Mouse (Mus musculus) frontal cortex, postnatal 14 days (tissue): ENCODE measurements around the gene Chmp2b.

Experiments
- DNase-seq, 2 experiments: peaks; one replicate each; pipeline ENCODE4 v3.0.0; 2022; ENCODE audit warnings: low spot score in 2 of 2

The Chmp2b gene

DNA sequence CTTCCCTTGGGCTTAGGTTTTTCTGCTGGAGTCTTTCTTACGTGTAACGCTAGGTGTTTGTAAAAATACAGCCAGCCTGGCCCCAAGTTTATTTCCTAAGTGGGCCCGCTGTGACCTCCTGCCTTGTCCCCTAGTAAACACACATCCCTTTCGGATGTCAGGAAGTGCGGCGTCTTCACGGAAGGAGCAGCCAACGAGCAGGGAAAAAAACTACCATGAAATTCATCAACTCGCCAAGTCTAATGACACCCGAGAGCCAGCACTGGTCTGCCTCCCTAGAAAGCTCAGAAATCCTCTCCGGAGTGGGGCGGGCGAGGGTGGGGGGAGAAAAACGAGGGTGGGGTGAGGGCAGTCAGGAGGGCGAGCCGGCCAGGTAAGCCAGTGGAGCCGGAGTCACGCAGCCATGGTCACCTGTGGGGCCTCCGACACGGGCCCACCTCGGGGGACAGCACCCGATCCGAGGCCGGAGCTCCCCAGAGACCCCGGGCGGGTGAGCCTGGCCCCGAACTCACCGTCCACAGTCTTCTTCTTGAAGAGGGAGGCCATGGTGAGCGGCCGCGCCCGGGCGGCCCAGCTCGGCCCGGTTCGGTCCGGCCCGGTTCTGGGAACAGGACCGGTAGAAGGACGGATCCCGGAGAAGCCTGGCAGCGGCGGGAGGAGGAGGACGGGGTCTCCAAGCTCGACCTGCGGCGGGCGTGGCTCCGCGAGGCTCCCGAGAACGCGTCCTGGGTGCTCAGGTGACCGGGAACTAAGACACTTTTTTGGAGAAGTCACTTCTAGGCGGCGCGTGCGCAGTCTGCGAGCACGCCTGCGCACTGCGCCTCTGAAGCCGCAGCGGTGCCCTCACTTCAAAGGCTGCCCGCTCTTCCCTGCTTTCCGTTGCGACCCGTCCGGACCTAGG lies at the start of gene Chmp2b:
Gene Chmp2b (minus strand): TSS at position 764 of the 901 bp plus-strand sequence.
- peak; percentile 81 to 83 for DNase-seq

DNA sequence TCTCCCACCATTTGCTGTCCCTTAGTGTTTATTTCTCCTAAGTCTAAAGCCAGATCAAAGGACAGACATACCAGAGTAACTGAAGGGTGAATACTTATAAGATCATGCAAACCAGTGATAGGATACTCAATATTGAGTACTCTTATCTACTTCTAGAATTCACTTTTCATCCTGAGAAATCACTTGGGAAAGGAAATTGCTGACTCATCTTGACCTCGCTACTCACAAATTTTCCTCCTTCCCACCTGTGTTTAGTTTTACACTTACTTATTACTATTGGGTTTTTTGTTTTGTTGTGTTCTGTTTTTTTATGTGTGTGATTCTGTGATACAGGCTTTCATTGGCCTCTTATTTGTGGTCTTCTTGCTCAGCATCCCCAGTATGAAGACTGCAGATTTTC lies 49.2 kb upstream of the Chmp2b start:
- no peak for DNase-seq

DNA sequence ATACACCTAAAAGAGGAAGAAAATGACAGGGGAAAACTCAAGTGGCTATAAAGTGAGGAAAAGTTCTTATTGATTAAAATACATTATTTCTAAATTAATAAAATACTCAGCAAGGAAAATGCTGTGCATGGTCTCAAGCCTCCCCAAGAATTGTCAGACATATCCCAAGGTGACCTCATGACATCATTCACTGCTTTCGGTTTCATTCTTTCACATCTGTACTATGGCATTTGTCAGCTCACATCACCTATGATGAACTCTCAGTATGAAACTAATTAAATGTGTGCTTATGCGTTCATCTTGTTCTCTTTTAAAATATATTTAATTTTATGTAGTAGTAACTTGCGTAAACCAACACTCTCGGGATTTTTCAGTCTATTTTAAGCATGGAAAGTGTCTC lies 38.3 kb upstream of the Chmp2b start:
- DNase-seq, result no peak

DNA sequence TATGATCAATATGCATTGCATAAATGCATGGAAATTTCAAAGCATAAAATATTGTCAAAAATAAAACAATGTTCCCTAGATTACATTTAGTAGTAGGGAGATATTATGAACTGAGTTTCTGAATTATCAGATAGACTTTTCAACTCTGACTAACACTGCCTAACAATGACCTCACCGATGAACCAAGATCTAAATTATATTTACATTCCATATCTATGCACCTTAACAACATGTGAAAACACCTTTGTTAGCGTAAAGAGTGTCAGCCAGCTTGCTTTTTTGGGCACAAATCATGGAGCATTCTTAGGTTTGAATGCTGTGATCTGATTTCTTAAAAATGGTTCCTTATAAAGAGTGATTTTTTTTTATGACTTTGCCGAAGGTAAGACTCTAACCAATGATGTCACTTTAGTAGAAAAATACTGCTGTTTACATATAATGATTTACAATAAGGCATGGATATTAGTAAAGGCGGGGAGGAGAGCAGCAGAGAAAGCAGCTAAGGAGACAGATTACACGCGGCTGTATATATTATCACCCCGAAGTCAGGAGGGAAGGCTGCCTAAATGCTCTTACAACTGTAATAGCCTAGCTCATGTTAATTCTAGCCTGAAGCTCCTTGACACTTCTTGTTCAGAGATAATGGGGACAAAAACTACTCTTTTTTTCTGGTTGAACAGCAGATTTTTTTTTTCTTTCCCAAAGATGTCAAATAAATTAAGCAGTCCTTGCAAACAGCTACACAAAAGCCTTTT lies 23.8 kb upstream of the Chmp2b start:
- DNase-seq, result no peak

GRCm38 (mm10) chr16:65585699-65586098 lies 23.2 kb upstream of the Chmp2b start:
- DNase-seq, result no peak

DNA sequence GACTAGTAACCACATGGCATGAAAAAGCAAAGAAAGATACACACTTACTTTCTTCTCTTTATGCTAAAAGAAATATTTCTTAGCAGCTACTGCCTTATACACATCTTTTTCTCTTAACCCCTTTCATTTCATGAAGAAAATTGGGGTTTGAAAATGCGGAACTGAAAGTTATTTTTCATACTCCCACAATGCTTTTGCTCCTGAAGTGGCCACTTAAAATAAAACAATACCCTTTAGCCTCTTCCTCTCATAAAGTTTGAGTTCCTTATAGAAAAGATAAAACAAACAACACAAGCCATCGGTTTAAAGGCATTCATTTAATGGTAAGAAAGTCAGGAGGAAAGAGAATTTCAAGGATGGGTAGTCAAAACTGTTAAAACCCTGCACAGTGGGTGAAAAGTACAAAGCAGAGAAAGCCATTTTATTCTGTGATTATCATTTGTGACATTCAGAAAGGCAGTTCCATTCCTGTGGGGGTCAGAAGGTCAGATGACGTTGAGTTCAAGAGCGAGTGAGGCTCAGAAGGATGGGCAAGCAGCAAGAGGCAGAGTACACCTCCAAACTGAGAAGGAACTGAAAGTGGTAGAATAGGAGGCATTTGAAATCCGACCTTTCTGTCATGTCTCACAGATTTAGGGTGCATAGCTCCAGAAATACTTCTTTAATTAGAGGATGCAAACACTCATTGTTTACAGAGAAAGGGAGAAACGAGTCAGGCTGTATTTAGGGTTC lies 14.9 kb upstream of the Chmp2b start:
- DNase-seq, result no peak

DNA sequence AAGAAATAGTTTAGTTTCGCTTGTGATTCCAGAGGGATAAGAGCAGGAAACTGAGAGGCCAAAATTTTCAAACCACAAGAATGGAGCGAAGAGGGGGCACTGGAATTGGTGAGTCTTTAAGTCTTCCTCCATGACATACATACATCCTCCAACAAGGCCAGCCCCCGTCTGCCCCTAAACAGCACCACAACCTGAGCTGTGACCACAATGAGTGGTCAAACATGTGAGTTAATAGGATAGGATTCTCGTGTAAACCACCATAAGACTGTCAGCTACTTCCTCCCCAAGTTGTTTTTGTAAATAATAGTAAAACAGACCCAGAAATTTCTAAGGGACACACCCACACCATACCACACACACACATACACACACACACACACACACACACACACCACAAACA lies 6.3 kb upstream of the Chmp2b start:
- DNase-seq, result no peak

- DNase-seq, result no peak
Observed at GRCm38 (mm10) chr16:65564951-65565350, 2.4 kb upstream of the Chmp2b start.

DNA sequence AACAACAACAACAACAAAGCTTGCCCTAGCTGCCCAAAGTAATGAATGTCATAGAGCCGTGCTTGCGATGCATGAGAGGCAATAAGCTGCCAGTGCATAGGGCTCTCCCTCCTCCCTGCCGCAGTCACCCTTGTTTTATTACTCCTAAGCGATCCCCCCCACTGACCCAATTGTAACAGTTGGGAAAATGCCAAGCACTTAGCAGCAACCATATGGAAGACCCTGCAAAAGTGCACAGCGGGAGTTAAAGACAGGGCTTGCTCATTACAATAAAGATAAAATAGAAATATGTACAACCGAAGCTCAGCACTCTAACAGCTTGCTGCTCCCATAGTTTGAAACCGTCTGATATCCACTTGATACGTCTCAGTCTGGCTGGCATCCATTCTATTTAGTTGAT lies 1.8 kb upstream of the Chmp2b start:
- DNase-seq, result no peak

GRCm38 (mm10) chr16:65562864-65563206 lies 309 bp upstream of the Chmp2b start:
- no peak for DNase-seq

- DNase-seq, result no peak
Observed at GRCm38 (mm10) chr16:65560996-65561962, 1.2 kb downstream of the Chmp2b start.

DNA sequence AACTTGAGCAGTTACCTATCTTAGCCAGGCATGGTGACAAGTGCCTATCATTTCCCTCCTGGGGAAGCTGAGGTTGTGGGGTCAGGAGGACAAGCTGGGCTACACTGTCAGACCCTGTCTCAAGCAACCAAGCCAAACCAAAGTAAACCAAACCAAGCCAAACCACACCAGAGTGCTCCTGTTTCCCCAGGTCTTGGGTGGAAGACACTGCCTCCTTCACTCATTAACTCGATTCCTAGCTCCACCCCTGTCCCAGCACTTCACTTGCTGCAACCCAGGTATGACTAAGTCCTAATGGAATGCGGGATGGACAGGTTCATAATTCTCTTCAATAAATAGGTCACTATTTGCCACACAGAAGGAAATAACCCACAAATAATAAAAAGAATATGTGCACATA lies 2.9 kb downstream of the Chmp2b start:
- no peak for DNase-seq

GRCm38 (mm10) chr16:65557369-65557768 lies 5.2 kb downstream of the Chmp2b start:
- DNase-seq, result no peak

DNA sequence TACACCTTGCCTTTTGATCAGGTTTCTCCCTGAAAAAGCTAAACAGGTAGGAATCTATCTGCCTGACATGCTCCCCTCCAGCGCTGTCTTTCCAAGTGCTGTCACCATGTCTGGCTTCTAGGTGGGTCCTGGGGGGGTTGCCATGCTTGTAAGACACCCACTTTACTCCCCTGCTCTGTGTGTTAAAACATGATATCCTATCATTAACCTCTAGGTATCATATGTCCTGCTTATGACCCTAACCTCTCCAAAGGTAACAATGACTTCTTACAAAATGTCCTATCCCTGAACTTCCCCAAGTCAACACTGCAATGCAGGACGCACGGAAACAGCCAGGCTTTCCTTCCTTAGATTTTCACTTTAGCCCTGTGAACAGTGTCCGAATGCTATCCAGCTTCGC lies 8.3 kb downstream of the Chmp2b start:
- no peak for DNase-seq

DNA sequence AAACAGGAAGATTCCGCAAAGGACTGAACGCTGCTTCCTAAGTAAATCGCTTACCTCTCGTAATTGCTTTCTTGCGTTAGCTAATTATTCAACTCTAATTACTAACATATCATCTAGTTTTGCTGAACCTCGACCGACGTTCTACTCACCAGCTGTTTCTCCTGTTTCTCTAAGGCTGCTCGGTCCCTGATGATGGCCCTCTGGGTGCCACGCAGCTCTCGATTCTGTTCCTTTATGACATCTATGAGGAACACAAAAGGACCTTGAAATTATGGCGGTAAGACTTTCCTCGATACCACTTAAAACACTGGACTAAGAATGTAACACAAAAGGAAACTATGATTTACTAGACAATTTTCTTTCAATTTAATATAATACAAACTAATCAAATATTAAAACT lies 11.7 kb downstream of the Chmp2b start:
- DNase-seq, result no peak

DNA sequence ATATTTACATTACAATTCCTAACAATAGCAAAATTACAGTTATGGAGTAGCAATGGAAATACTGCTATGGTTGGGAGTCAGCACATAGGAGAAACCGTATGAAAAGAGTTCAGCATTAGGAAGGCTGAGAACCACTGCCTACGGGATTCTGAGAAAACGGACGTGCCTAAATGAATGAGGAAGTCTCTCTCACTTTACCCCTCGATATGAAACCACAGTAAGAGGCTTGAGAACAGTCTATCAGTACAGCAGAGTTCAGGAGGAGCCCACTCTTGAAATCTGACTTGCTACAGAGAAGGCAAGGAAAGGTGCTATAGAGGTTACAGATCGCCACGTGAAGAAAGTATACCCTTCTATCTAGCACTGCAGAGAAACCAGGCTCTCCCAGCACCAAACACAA lies 13.6 kb downstream of the Chmp2b start:
- DNase-seq, result no peak

GRCm38 (mm10) chr16:65543676-65544293 lies 18.7 kb downstream of the Chmp2b start:
- DNase-seq, result no peak

DNA sequence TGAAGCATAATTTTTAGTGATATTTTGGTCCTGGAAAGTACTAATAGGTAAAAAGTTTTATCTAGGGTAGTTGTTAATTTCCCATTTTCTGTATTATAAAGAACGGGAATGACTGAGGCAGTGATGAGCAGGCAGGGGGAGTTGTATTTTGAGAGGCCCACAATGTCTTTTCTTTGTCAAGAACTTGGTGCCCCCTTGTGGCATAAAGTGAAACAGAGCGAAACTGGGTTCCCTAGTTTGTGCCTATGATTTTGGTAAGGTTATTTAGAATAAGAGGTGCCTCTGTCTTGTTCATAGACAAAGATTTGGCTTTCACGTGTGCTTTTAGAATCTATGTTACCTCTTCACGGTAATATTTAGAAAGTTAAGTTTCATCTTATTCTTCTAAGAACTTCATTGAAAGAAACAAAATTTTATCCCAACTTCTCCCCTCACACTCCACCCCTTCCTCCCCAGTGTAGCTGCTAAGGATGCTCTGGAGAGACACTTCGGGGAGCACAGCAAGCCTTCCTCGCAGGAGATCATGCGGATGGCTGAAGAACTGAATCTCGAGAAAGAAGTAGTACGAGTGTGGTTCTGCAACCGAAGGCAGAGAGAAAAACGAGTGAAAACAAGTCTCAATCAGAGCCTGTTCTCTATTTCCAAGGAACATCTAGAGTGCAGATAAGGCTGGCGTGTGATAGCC lies 29.1 kb downstream of the Chmp2b start:
- peak; percentile 14 to 61 for DNase-seq

- DNase-seq, result peak; percentile 62 to 68
Observed at GRCm38 (mm10) chr16:65531663-65532062, 30.9 kb downstream of the Chmp2b start.

DNA sequence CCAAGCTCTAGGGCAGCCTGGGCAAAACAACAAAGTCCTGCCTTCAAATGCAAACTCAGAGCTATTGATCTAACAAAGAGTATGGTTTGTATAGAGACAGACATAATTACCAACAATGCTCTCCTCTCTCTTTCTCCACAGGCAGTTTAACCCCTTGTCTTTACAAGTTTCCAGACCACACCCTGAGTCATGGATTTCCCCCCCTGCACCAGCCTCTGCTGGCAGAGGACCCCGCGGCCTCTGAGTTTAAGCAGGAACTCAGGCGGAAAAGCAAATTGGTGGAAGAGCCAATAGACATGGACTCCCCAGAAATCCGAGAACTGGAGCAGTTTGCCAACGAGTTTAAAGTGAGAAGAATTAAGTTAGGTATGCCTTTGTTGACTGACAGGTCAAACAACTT lies 32.9 kb downstream of the Chmp2b start:
- DNase-seq, result no peak
